Mouse (Mus musculus): ENCODE results near the gene Fam189a1. TPM values are rescaled to one million over a fixed set of nuclear protein-coding genes. Genes with fewer than 3 reads are reported as not detected.

Gene Fam189a1
- polyA plus RNA-seq, 1 experiment from 2014 or later: 0.66 TPM

GRCm38 (mm10) chr7:64850791-64851190 lies 305.6 kb downstream of the Fam189a1 start:
- Histone ChIP-seq H3K27me3 (replicated peaks; ENCODE audit: control insufficient read depth, insufficient read depth, low read length) (no peaks in the 10 kb centered on the region), H3K9ac (ENCODE audit: low read depth, low read length) (no peak overlapping the region), H3K36me3 (ENCODE audit: control insufficient read depth, insufficient read depth) (no peaks in the 10 kb centered on the region), H3K4me2 (replicated peaks; ENCODE audit: low read depth) (no peak overlapping the region), H3K9me3 (ENCODE audit: control insufficient read depth) (no peaks in the 10 kb centered on the region), H3K4me1 (replicated peaks; ENCODE audit: control insufficient read depth, insufficient read depth, low read length) (no peaks in the 10 kb centered on the region), H3K4me3 (ENCODE audit: low read depth, low read length) (no peak overlapping the region), H3K27ac (ENCODE audit: low read depth, low read length) (no peak overlapping the region)
- 19% methylated on average over 3 of the region's 3 CpGs for WGBS
- ATAC-seq: no peak
- no peak for TF ChIP-seq CTCF (IDR thresholded peaks at IDR 0.05; ENCODE audit: low read depth)

- no peak for ATAC-seq
- Histone ChIP-seq H3K36me3 (ENCODE audit: control insufficient read depth, insufficient read depth) (no peaks in the 10 kb centered on the region), H3K4me3 (ENCODE audit: low read depth, low read length) (no peak overlapping the region), H3K27ac (ENCODE audit: low read depth, low read length) (no peak overlapping the region), H3K27me3 (replicated peaks; ENCODE audit: control insufficient read depth, insufficient read depth, low read length) (no peaks in the 10 kb centered on the region), H3K4me1 (replicated peaks; ENCODE audit: control insufficient read depth, insufficient read depth, low read length) (no peaks in the 10 kb centered on the region), H3K9me3 (ENCODE audit: control insufficient read depth) (no peaks in the 10 kb centered on the region), H3K9ac (ENCODE audit: low read depth, low read length) (no peak overlapping the region), H3K4me2 (replicated peaks; ENCODE audit: low read depth) (no peak overlapping the region)
- TF ChIP-seq CTCF (IDR thresholded peaks at IDR 0.05; ENCODE audit: low read depth): no peak
- 83% methylated on average over 5 of the region's 5 CpGs for WGBS
Observed at GRCm38 (mm10) chr7:64847366-64847899, 308.9 kb downstream of the Fam189a1 start.

- H3K27me3 ChIP-seq (replicated peaks; ENCODE audit: control insufficient read depth, insufficient read depth, low read length): no peaks in the 10 kb centered on the region
- no peak overlapping the region for H3K9ac ChIP-seq (ENCODE audit: low read depth, low read length)
- ATAC-seq: no peak
- TF ChIP-seq CTCF (IDR thresholded peaks at IDR 0.05; ENCODE audit: low read depth): no peak
- WGBS: 77% methylated on average over 3 of the region's 3 CpGs
- no peaks in the 10 kb centered on the region for H3K9me3 ChIP-seq (ENCODE audit: control insufficient read depth)
- no peak overlapping the region for H3K4me2 ChIP-seq (replicated peaks; ENCODE audit: low read depth)
- no peaks in the 10 kb centered on the region for H3K36me3 ChIP-seq (ENCODE audit: control insufficient read depth, insufficient read depth)
- H3K27ac ChIP-seq (ENCODE audit: low read depth, low read length): no peak overlapping the region
- no peak overlapping the region for H3K4me3 ChIP-seq (ENCODE audit: low read depth, low read length)
- no peaks in the 10 kb centered on the region for H3K4me1 ChIP-seq (replicated peaks; ENCODE audit: control insufficient read depth, insufficient read depth, low read length)
Observed at GRCm38 (mm10) chr7:64846061-64846460, 310.3 kb downstream of the Fam189a1 start.

DNA sequence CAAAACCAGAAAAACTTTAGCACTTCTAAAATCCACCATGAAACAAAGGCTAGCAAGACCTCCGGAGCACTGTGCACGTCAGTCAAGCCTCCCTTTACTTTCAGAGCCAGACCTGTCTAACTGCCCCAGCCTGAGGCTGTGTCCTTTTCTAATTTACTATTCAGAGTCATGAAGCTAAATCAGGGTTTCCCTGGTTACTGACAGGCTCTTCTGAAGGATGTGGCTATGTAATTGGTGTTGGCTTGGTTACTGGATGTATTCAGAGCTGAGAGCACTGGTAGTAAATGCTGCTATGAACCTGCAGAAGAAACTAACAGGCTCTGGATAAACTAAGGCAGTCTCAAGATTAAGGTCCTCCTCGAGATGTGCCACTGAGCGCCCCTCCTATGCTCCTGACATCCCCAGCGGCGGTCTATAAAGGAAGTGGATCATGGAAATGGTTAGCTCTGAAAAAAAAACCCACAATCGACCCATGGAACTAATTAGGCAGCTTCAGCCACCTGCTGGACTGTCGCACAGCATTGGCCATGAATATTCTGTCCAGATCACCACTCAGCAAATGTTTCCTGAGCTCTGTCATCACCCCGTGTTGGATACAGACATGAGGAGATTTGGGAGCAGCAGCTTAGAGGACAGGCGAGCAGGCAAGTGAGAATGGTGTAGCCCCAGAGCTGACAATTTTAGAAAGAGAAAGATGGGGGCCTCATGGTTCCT lies 315.3 kb downstream of the Fam189a1 start:
- Histone ChIP-seq H3K4me2 (replicated peaks; ENCODE audit: low read depth) (no peak overlapping the region), H3K9ac (ENCODE audit: low read depth, low read length) (no peak overlapping the region), H3K4me1 (replicated peaks; ENCODE audit: control insufficient read depth, insufficient read depth, low read length) (no peaks in the 10 kb centered on the region), H3K9me3 (ENCODE audit: control insufficient read depth) (no peaks in the 10 kb centered on the region), H3K27me3 (replicated peaks; ENCODE audit: control insufficient read depth, insufficient read depth, low read length) (no peaks in the 10 kb centered on the region), H3K36me3 (ENCODE audit: control insufficient read depth, insufficient read depth) (no peaks in the 10 kb centered on the region), H3K27ac (ENCODE audit: low read depth, low read length) (no peak overlapping the region), H3K4me3 (ENCODE audit: low read depth, low read length) (no peak overlapping the region)
- 84% methylated on average over 10 of the region's 10 CpGs for WGBS
- no peak for ATAC-seq
- no peak for TF ChIP-seq CTCF (IDR thresholded peaks at IDR 0.05; ENCODE audit: low read depth)

DNA sequence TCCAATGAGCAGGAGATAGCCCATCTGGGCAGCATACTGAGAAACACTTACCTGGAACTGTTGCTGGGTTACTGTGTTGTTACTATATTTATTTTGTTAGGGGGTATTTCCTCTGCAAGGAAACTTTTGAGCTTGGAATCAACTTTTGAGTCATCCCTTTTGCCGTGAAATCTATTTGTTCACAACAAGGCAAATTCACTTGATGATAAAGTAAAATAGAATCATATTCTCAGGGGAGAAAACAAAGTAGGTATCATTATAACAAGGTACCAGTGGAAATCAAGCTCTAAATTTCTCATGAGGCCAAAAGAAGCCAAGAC lies 315.8 kb downstream of the Fam189a1 start:
- Histone ChIP-seq H3K27me3 (replicated peaks; ENCODE audit: control insufficient read depth, insufficient read depth, low read length) (no peaks in the 10 kb centered on the region), H3K9me3 (ENCODE audit: control insufficient read depth) (no peaks in the 10 kb centered on the region), H3K4me1 (replicated peaks; ENCODE audit: control insufficient read depth, insufficient read depth, low read length) (no peaks in the 10 kb centered on the region), H3K27ac (ENCODE audit: low read depth, low read length) (no peak overlapping the region), H3K36me3 (ENCODE audit: control insufficient read depth, insufficient read depth) (no peaks in the 10 kb centered on the region), H3K4me3 (ENCODE audit: low read depth, low read length) (no peak overlapping the region), H3K4me2 (replicated peaks; ENCODE audit: low read depth) (peak overlapping the region; percentile 59), H3K9ac (ENCODE audit: low read depth, low read length) (no peak overlapping the region)
- WGBS: 47% methylated on average over 1 of the region's 1 CpGs
- TF ChIP-seq CTCF (IDR thresholded peaks at IDR 0.05; ENCODE audit: low read depth): no peak
- no peak for ATAC-seq

DNA sequence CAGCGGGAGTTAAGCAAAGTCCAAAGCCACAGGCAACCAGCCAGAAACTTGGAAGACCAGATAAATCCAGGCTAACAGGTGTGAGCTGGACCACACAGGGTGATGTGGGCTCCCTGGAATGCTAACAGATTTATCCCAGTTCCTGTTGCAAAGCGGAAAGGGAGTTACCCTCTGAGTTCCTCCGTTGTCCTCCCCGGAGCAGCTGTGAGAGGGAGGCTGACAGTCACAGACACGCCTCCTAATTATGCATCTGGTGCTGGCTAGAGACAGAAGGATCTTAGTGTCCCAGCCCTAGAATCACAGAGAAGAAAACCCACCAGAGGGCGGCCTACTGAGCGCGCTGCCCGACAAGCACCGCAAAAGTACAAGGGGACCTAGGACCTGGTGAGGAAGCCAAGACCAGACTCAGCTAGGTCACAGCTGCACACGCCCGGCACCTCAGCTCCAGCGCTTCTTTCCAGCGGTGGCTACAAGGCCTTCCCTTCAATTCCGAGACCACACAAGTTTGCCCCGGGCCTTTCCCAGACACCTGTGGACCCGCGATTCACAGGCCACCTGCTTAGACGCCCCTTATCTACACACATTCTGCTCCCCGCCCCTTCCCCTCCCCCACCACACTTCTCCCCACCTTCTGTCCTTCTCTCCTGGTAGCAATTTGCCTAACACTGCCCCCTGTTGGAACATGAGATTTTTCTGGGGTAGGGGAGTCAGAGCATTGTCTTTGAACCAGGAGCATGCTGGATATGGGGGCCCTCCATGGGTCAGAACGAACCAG lies 316.4 kb downstream of the Fam189a1 start:
- H3K4me3 ChIP-seq (ENCODE audit: low read depth, low read length): peak overlapping the region; percentile 16; the same call in 1 of the 2 replicates
- no peak overlapping the region for H3K9ac ChIP-seq (ENCODE audit: low read depth, low read length)
- peak; percentile 65 for TF ChIP-seq CTCF (IDR thresholded peaks at IDR 0.05; ENCODE audit: low read depth)
- WGBS: 2% methylated on average over 21 of the region's 21 CpGs
- no peaks in the 10 kb centered on the region for H3K36me3 ChIP-seq (ENCODE audit: control insufficient read depth, insufficient read depth)
- peak; percentile 45; the same call in 1 of the 2 replicates for ATAC-seq
- no peaks in the 10 kb centered on the region for H3K9me3 ChIP-seq (ENCODE audit: control insufficient read depth)
- no peaks in the 10 kb centered on the region for H3K4me1 ChIP-seq (replicated peaks; ENCODE audit: control insufficient read depth, insufficient read depth, low read length)
- no peaks in the 10 kb centered on the region for H3K27me3 ChIP-seq (replicated peaks; ENCODE audit: control insufficient read depth, insufficient read depth, low read length)
- H3K27ac ChIP-seq (ENCODE audit: low read depth, low read length): no peak overlapping the region; the same call in 1 of the 2 replicates
- peak overlapping the region; percentile 59 for H3K4me2 ChIP-seq (replicated peaks; ENCODE audit: low read depth)
